Mouse (Mus musculus): ENCODE data around the gene Pdlim7.
A peak's percentile ranks its signal among the peaks of the same experiment; 100 is the strongest.

- peak; percentile 98 for TF ChIP-seq CTCF (IDR thresholded peaks at IDR 0.05; ENCODE audit: low read depth, low read length)
- no peak for TF ChIP-seq POLR2A (IDR thresholded peaks at IDR 0.05; ENCODE audit: borderline replicate concordance, low read depth, low read length)
Measured at GRCm38 (mm10) chr13:55516955-55517354, 3.5 kb upstream of the Pdlim7 start.

All from bone marrow macrophage, adult 2 months (primary cell).